Mouse (Mus musculus): Measurements from ENCODE around the gene Aldh1b1. TPM values are rescaled to one million over a fixed set of nuclear protein-coding genes. Genes with fewer than 3 reads are reported as not detected.
A peak's percentile ranks its signal among the peaks of the same experiment; 100 is the strongest.

The Aldh1b1 gene
- polyA plus RNA-seq, 1 experiment from 2014 or later: 3.0 TPM

DNA sequence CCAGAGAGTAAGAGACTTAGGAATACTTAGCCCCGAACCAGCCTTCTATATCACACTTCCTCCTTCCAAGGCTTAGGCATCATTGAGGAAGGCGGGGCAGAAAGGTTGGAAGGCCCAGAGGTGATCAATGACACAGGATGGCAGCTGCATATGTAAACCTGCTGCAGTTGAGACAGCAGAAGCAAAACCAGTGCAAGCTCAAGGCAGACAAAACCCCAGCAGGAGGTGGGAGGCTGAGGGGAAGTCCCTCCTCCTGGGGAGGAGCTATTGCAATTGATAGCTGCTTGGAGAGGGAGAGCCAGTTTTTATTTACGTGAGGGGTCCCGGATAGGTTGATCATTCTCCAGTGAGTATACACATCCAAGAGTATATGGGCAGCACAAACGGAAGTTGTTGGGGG lies 34.6 kb downstream of the Aldh1b1 start:
- Histone ChIP-seq H3K4me3 (no peak overlapping the region), H3K4me2 (no peak overlapping the region), H3K9ac (no peak overlapping the region), H3K27me3 (peaks cover 35% of the 10 kb centered on the region), H3K9me3 (no peaks in the 10 kb centered on the region), H3K27ac (no peak overlapping the region), H3K36me3 (no peaks in the 10 kb centered on the region), H3K4me1 (no peaks in the 10 kb centered on the region)
- no peak for ATAC-seq (ENCODE audit: insufficient number of reproducible peaks, low FRiP score, low TSS enrichment, low read depth)
- 43% methylated on average over 5 of the region's 5 CpGs for WGBS

GRCm38 (mm10) chr4:45844355-45844754 lies 45.5 kb downstream of the Aldh1b1 start:
- no peak overlapping the region for H3K4me3 ChIP-seq
- no peaks in the 10 kb centered on the region for H3K9me3 ChIP-seq
- WGBS: 51% methylated on average over 14 of the region's 14 CpGs
- peaks cover 8% of the 10 kb centered on the region for H3K4me1 ChIP-seq
- ATAC-seq (ENCODE audit: insufficient number of reproducible peaks, low FRiP score, low TSS enrichment, low read depth): no peak
- peaks cover 24% of the 10 kb centered on the region for H3K27me3 ChIP-seq
- H3K9ac ChIP-seq: no peak overlapping the region
- H3K27ac ChIP-seq: no peak overlapping the region
- no peak overlapping the region for H3K4me2 ChIP-seq
- no peaks in the 10 kb centered on the region for H3K36me3 ChIP-seq

DNA sequence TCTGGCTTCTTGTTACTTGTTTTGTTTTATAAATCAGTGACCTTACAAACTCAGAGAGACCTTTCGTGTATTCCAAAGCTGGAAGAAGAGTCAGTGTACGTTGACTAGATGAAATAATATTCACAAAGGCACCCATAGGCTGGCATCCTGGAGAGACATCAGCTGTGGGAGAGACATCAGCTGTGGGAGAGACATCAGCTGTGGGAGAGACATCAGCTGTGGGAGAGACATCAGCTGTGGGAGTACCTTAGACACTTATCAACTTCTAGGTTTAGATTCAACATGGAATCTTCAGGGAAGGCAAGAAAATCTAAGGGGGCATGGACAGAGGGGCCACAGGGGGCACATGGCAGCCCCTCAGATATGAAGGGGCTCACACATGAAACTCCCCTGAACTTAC lies 47.4 kb downstream of the Aldh1b1 start:
- H3K36me3 ChIP-seq: no peaks in the 10 kb centered on the region
- no peak overlapping the region for H3K4me3 ChIP-seq
- H3K9me3 ChIP-seq: no peaks in the 10 kb centered on the region
- H3K4me2 ChIP-seq: no peak overlapping the region
- no peak overlapping the region for H3K9ac ChIP-seq
- H3K4me1 ChIP-seq: peaks cover 8% of the 10 kb centered on the region
- no peak for ATAC-seq (ENCODE audit: insufficient number of reproducible peaks, low FRiP score, low TSS enrichment, low read depth)
- 90% methylated on average over 2 of the region's 2 CpGs for WGBS
- peaks cover 38% of the 10 kb centered on the region for H3K27me3 ChIP-seq
- no peak overlapping the region for H3K27ac ChIP-seq

DNA sequence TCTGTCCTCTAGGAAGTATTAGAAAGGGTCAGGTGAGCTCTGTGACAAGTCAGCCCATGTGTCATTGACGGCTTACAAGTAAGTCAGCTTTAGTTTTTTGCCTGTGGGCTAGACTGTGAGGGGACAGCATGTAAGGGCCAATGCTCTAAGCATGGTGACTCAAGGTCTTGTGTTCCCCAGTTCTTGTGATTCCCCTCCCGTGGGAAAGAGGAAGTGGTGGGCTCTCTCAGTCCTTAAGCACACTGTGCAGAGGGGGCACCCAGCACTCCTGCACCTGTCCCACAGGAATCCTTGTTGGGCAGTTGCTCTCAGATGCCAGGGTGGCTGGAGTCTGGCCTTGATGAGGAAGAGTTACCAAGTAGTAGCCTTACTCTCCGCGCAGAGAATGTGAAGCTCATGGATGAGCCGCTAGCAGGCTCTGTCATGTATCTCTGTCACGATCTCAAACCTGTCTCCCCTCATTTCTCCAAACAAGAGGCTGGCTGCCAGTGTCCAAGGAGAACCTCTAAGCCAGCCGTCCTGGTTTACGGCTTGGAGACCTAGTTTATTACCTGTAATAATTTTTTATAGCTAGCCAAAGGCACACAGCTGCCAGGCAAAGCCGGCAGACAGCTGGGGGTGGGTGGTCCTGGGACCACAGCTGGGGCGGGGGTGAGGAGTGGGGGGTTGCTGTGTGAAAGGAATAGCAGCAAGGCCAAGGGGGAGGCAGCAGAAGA lies 49.4 kb downstream of the Aldh1b1 start, which contains the start of gene Stra6l:
Gene Stra6l (plus strand): TSS at position 556 of the 716 bp plus-strand sequence.
- ATAC-seq (ENCODE audit: insufficient number of reproducible peaks, low FRiP score, low TSS enrichment, low read depth): no peak
- no peak within 1 kb of the TSS for H3K27ac ChIP-seq
- 14% methylated on average over 10 of the region's 10 CpGs for WGBS
- H3K4me2 ChIP-seq: peak within 1 kb of the TSS; percentile 6; the same call in 1 of the 2 replicates
- H3K9ac ChIP-seq: no peak within 1 kb of the TSS
- no peaks in the 10 kb centered on the region for H3K9me3 ChIP-seq
- H3K4me3 ChIP-seq: no peak within 1 kb of the TSS
- peaks cover 52% of the 10 kb centered on the region for H3K27me3 ChIP-seq
- no peaks in the 10 kb centered on the region for H3K36me3 ChIP-seq
- peaks cover 8% of the 10 kb centered on the region for H3K4me1 ChIP-seq

DNA sequence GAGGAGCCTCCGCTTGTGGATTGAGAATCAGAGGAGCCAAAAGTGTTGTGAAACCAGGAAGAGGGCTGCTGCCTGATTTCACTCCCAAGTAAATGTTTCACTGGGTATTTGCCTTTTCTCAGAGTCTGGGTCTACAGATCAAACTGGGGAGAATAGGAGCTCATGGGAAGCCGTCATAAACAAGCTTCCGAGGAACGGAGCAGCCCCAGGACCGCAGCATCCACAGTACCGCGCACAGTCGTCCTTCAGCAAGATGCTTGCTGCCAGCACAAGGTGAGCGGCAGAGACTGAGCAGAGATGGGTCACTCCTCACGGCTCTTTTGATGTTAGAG lies 50.0 kb downstream of the Aldh1b1 start:
- 22% methylated on average over 10 of the region's 10 CpGs for WGBS
- H3K9me3 ChIP-seq: no peaks in the 10 kb centered on the region
- no peak overlapping the region for H3K27ac ChIP-seq
- ATAC-seq (ENCODE audit: insufficient number of reproducible peaks, low FRiP score, low TSS enrichment, low read depth): no peak
- peaks cover 8% of the 10 kb centered on the region for H3K4me1 ChIP-seq
- H3K4me3 ChIP-seq: no peak overlapping the region
- no peak overlapping the region for H3K9ac ChIP-seq
- no peaks in the 10 kb centered on the region for H3K36me3 ChIP-seq
- H3K4me2 ChIP-seq: peak overlapping the region; percentile 6; the same call in 1 of the 2 replicates
- peaks cover 55% of the 10 kb centered on the region for H3K27me3 ChIP-seq

DNA sequence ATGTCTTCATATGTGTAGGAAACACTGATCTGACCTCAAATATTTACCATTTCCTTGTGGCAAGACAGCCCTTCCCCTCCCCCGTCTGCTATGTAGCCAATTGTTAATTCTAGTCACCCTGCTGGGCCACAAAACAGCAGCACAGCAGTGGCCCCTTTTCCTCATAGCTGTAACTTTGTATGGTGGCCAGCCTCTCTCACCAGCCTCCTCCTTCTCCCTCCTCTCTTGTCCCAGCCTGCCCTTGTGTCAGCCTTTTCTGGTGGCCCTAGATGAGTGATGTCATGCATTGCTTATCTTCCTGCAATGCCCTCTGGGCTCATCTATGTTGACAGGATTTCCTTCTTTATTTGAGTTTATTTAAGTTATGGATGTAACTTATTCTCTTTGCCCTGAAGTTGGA lies 50.6 kb downstream of the Aldh1b1 start:
- no peak for ATAC-seq (ENCODE audit: insufficient number of reproducible peaks, low FRiP score, low TSS enrichment, low read depth)
- H3K27ac ChIP-seq: no peak overlapping the region
- H3K4me2 ChIP-seq: no peak overlapping the region
- H3K36me3 ChIP-seq: no peaks in the 10 kb centered on the region
- H3K4me3 ChIP-seq: no peak overlapping the region
- no peaks in the 10 kb centered on the region for H3K9me3 ChIP-seq
- 50% methylated on average over 1 of the region's 1 CpGs for WGBS
- H3K27me3 ChIP-seq: peaks cover 54% of the 10 kb centered on the region
- H3K9ac ChIP-seq: no peak overlapping the region
- H3K4me1 ChIP-seq: peaks cover 8% of the 10 kb centered on the region

DNA sequence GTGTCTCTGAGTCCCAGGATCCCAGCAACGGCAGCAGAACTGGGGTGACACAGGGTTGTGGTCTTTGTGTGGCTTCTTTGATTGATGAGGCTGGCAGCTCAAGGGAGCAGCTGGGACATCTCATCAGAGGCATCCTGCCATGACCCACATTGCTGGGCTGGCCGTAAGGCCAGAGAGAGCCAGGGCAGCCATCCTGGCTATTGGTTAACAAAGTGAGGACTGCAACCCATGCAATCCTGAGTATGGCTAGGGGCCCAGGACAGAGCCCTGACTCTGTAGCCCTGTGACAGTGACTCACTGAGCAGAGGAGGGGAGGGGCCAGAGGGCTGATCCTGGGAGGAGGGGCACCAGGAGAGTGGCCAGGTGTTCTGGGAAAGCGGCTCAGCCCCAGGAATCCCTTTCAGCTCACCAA lies 52.8 kb downstream of the Aldh1b1 start:
- no peak overlapping the region for H3K4me3 ChIP-seq
- WGBS: 29% methylated on average over 3 of the region's 3 CpGs
- ATAC-seq (ENCODE audit: insufficient number of reproducible peaks, low FRiP score, low TSS enrichment, low read depth): no peak
- no peaks in the 10 kb centered on the region for H3K9me3 ChIP-seq
- peaks cover 46% of the 10 kb centered on the region for H3K27me3 ChIP-seq
- H3K36me3 ChIP-seq: no peaks in the 10 kb centered on the region
- H3K4me1 ChIP-seq: peaks cover 11% of the 10 kb centered on the region
- no peak overlapping the region for H3K9ac ChIP-seq
- no peak overlapping the region for H3K27ac ChIP-seq
- H3K4me2 ChIP-seq: no peak overlapping the region

- no peaks in the 10 kb centered on the region for H3K9me3 ChIP-seq
- no peak overlapping the region for H3K4me3 ChIP-seq
- no peaks in the 10 kb centered on the region for H3K36me3 ChIP-seq
- ATAC-seq (ENCODE audit: insufficient number of reproducible peaks, low FRiP score, low TSS enrichment, low read depth): no peak
- H3K27ac ChIP-seq: no peak overlapping the region
- H3K4me2 ChIP-seq: no peak overlapping the region
- WGBS: 68% methylated on average over 15 of the region's 15 CpGs
- peaks cover 35% of the 10 kb centered on the region for H3K27me3 ChIP-seq
- H3K4me1 ChIP-seq: peaks cover 5% of the 10 kb centered on the region; the same call in 1 of the 2 replicates
- no peak overlapping the region for H3K9ac ChIP-seq
Observed at GRCm38 (mm10) chr4:45853496-45854246, 54.8 kb downstream of the Aldh1b1 start.

Other genes starting within 250 kb of the Aldh1b1 start
- gene Igfbpl1, start 27.9 kb downstream of the Aldh1b1 start, polyA plus RNA-seq (2015; fragmentation: Nextera tagmentation; extraction: Ambion mirVana): 0.08 TPM in 1 of 2 replicates, not detected in the other
- gene Stra6l, start 49.6 kb downstream of the Aldh1b1 start, polyA plus RNA-seq (2015; fragmentation: Nextera tagmentation; extraction: Ambion mirVana): 0.61 and 0.63 TPM in 2 replicates
- gene Ccdc180, start 91.3 kb downstream of the Aldh1b1 start, polyA plus RNA-seq (2015; fragmentation: Nextera tagmentation; extraction: Ambion mirVana): 0.03 and 0.04 TPM in 2 replicates
- 13.2 and 13.4 TPM in 2 replicates for gene Tdrd7, start 166.3 kb downstream of the Aldh1b1 start, polyA plus RNA-seq (2015; fragmentation: Nextera tagmentation; extraction: Ambion mirVana)
- gene Tmod1, start 239.9 kb downstream of the Aldh1b1 start, polyA plus RNA-seq (2015; fragmentation: Nextera tagmentation; extraction: Ambion mirVana): 11.6 and 33.7 TPM in 2 replicates